Comparison of ENCODE assay signal across 15 mouse cellular contexts in the genomic region with DNA sequence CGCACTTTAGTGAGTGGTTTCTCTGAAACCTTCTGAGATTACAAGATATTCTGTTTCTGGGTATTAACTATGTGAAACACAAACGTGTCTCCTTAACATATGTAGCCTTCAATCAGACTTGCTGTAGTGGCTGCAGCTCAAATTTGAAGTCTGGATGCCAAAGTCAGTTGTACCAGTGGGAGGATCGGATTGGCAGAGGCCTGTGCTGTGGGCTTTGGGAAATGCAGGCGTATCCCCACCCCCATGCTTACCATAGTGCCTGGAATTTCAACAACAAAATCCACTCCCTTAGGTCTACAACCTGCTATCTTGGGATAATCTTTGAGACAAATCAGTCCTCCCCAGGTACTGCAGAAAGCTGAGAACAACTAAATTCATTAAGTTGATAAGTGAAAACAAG.
"Had no signal": no experiment of that assay in that cellular context is flagged by ENCODE, and none has a peak within 500 bp of the region (broad histone marks: within the 10 kb centered on the region; RNA-seq: fewer than 3 reads in every experiment).

No protein-coding gene starts in this region.

- H3K4me3 ChIP-seq: liver, embryonic 13.5 days; lung, embryonic 15.5 days; midbrain, embryonic 12.5 days; neural tube, embryonic 13.5 days had no signal

- DNase-seq: kidney, adult 9 months; kidney, postnatal 36 days; liver; liver, embryonic 13.5 days; liver, postnatal 0 days; retina, postnatal 1 day; right cerebral cortex, postnatal 4 days; spleen, adult 18-20 months; thymus, adult 18-20 months; thymus, postnatal 14 days had no signal

- H3K4me1 ChIP-seq: liver, embryonic 13.5 days; lung, embryonic 15.5 days had no signal

- H3K4me2 ChIP-seq: liver, embryonic 13.5 days; lung, embryonic 15.5 days; midbrain, embryonic 12.5 days; neural tube, embryonic 13.5 days had no signal

- ATAC-seq: liver, postnatal 0 days; midbrain, embryonic 16.5 days had no signal

- H3K9me3 ChIP-seq: liver, embryonic 13.5 days; lung, embryonic 15.5 days; midbrain, embryonic 12.5 days; neural tube, embryonic 13.5 days had no signal

- H3K27ac ChIP-seq: kidney, postnatal 0 days; liver, embryonic 13.5 days; lung, embryonic 15.5 days; midbrain, embryonic 12.5 days; neural tube, embryonic 13.5 days had no signal

- H3K27me3 ChIP-seq: lung, embryonic 15.5 days; neural tube, embryonic 13.5 days had no signal

- H3K9ac ChIP-seq: liver, embryonic 13.5 days; liver, postnatal 0 days; lung, embryonic 15.5 days; midbrain, embryonic 12.5 days; neural tube, embryonic 13.5 days had no signal

- H3K36me3 ChIP-seq: liver, embryonic 13.5 days; lung, embryonic 15.5 days; midbrain, embryonic 12.5 days; neural tube, embryonic 13.5 days had no signal
